Mouse (Mus musculus) c-Kit-positive CD71-positive TER-119-negative erythroid progenitor cells, embryonic 14.5 days (primary cell): ENCODE results near the gene BC035947.
"Not testable (repeated sequence)": the region's sequence is repeated elsewhere in the genome, so short reads cannot be mapped to it uniquely, and the experiment has no call there.

Experiments used
- DNase-seq: peaks from one replicate; pipeline ENCODE4 v3.0.0-alpha.2; 2013; ENCODE audit warnings: low read depth

BC035947 gene

DNA sequence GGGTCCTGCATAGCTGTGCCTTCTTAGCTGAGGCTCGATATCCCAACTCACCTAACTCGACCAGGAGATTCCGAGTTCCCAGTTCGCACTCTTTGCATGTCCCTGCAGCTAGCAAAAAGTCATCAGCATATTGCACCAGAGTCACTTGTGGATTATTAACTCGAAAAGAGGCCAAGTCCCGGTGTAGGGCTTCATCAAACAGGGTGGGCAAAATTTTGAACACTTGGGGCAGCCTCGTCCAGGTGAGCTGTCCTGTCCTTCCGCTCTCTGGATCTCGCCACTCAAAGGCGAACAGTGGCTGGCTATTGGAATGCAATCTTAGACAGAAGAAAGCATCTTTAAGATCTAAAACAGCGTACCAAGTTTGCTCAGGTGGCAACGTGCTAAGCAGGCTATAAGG lies 10.1 kb downstream of the BC035947 start:
- not testable (repeated sequence) for DNase-seq

DNA sequence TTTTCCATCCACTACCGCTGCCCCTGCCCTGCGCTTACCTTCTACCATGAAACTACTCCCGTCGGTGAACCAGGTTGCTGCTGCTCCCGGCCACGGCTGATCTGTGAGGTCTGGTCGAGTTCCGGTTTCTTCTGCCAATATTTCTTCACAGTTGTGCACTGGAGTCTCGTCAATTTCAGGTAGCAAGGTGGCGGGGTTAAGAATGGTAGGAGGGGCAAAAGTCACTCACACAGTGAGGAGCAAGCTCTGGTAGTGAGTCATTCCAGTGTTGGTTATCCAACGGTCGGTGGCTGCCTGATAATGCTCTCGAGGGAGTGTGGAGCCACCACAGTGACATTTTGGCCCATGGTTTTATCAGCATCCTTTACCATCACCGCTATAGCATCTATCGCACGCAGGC lies 10.9 kb downstream of the BC035947 start:
- no peak for DNase-seq

DNA sequence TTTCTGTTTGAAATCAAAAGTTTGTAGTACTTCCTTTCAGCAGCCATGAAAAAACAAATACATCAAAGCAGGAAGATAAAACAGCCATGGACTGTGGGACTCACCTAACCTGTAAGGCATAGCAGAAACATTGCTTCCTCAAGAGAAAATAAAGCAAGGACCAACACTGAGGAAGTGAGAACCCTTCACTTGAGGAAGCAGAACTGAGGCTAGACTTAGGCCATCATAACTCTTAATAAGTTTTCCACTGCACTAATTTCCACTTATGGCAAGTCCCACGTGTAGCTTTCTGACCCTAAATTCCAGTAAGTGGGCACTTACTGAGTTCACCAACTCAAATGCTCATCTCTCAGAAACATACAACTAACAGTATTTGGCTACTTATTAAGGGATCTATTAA lies 21.8 kb downstream of the BC035947 start:
- no peak for DNase-seq

DNA sequence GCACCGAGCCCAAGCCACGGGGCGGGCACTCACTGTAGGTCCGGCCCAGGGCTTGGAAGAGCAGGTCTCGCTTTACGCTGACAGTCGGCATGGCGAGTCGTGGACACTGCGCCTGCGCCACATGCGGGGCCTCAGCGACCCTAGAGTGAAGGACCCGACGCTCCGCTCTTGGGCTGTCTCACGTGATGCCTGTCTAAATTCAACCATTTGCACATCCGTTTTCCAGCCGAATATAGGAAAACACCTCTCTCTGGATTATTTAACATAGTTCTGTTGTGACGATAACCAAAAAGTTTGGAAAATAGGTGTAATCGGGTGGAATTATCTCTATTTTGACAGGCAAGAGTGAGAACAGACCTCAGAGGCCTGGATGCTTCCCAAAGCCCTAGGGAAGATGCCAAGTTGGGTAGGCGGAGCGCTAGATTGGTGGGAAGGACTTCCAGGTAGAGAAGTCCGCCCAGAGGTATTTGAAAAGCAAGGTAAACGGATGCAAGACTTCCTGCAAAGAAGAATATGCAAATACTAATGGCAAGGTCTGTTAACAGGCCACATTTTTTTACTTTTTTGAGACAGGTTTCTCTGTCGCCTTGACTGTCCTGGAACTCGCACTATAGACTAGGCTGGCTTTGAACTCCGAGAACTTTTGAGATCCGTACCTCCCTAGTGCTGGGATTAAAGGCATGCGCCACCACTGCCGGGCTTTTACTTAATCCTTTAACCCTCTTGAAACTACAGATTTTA lies 23.0 kb downstream of the BC035947 start, which contains the start of gene Farsb:
Gene Farsb, minus strand, starts transcription at position 146 of the 741 bp plus-strand sequence.
- peak; percentile 82 for DNase-seq

DNA sequence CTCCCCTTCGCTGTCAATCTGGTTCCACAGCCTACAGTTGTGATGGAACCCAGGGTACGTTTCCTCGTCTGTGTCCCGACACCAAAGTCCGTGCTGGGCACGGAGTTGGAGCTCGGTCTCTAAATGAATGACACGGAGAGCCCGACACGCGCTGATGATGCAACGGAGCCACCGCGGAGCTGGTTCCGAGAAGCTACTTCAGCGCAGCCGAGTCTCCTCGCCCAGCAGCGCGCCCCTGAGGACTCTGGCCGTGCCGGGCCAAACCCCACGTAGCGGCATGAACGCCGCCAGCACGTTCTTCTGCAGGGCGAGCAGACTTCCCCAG lies 23.6 kb downstream of the BC035947 start:
- DNase-seq: no peak

DNA sequence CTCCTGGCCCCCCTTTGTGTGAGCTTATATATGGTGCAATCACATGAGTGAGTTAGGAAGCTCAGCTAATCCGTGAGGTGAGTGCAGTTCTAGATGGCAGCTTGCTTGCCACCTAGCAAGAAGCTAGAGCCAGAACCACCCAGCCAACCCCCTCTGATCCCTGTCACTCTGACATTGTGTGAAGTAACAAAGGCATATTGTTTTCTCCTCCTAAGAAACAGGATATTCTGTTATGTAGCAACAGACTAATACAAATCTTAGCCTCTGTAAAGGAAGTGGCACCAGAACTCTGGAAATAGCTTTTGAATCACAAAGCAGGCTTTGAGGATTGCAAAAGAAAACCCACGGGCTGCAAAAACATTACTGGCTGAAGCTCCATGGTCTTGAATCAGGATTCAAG lies 27.6 kb downstream of the BC035947 start:
- no peak for DNase-seq

DNA sequence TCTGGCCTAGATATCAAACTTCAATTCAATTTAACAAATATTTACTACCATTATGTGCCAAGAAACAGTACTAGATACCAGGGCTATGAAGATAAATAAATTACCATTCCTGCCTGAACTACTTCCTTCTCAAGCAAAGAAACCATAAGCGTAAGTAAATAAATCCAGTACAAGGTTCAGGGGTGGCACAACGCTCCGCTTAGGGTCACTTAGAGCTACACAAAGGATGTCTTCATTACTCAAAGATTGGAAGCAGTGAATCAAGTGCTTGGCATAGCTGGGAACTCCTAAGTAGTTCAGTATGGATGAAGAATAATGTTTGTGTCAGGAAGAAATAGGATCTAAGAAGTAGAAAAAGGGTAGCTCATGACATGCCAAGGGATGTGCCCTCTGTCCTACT lies 28.5 kb downstream of the BC035947 start:
- no peak for DNase-seq

DNA sequence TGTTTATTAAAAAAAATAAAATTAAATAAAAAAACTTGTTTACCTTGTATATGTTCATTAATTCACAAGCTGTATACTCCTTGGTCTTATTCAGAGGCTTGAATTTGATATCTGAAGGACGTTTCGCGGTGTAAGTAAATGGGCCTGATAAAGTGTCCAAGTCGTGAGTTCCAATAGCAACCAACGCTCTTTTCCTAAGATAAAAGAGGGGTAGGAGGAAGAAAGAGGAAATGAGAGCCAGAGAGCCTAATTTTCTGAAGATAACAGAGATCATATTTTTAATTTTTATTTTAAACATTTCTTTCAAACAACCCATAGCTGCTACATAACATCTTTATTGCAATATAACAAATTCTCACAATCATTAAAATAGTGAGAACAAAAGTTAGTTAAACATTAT lies 39.5 kb downstream of the BC035947 start:
- no peak for DNase-seq

DNA sequence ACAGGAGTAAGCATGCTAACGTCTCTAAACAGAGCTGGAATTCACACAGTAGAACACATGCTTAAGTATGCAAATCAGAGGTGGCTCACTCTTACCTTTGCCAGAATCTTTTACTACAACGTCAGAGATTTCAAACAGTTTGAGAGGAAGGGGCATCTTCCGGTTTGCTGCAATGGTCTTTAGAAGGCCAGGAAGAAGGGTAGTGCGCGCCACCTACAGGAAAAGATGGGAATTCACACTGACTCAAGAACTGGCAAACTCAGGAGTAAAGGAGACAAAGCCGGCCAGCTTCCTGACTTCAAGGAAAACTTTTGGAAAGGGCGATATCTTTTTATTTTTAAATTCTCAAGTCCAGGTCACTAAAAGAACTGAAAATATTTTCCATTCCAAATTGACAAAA lies 57.3 kb downstream of the BC035947 start:
- peak; percentile 7 for DNase-seq

DNA sequence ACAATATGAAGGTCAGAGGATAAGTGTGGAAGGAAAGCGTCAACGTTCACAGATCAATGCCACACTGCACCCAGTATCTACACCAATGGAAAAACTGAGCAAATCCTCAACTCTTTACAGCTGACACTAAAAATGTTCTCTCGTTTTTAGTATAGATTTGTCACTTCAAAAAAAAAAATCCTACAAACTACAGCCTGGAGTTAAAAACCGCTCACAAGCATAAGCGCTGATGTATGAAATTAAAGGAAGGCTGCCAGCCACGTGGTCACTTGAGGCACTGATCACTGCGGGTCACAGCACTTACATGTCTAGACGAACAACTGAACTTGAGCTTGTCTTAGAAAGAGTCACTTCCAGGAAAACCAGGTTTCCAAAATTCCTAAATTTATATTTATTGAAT lies 58.1 kb downstream of the BC035947 start:
- no peak for DNase-seq

DNA sequence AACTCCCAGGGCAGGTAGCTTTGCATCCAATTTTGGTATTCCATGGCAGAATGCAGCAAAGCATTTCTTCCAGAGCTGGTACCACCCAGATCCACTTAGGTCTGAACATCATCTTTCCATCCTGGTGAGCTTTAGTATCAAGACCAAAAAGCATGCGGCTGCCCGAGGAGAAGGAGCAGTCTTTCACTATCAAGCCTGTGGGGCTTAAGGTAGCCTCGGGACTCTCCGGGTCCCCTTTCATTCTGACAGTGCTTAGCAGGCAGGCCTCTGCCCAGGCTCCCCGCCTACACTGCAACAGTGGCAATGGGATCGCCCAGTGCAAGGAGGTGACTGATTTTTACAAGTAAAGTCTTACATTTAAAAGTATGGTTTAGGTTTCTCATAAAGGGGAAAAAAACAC lies 59.4 kb downstream of the BC035947 start:
- no peak for DNase-seq

DNA sequence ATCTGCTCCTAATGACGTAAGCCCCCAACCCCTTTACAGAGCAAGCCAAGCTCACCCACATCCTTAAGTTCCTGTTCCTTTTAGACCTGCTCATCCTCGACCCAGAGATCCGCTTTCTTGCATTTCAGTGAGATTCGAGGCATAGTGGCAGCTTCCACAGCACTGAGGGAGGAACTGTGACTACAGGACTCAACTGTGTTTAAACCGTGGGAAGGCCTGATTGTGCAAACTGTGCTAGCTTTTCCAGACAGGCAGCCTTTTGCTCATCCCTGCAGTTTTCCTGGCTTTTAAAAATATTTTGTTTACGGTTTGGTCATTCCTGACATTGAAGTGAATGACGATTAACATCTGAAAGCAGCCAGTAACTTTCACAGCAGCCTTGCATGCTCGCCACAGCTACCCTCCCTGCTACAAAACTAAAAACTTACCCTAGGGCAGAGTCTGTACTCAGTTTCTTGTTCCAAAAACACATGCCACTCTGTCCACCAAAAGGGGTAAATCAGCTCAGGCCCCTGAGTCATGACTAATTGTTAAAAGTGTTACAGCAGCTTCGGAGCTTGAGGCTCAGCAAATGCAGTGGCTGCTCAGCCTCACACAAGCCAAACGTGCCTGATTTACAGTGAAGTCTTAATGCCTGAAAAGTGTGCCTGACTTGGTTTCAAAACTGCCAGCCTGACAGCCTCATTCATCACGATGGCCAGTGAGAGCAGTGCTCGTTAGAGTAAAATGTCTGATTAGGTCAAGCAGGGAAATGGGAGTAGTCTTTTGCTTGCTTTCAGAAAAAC lies 60.7 kb downstream of the BC035947 start:
- DNase-seq: no peak

DNA sequence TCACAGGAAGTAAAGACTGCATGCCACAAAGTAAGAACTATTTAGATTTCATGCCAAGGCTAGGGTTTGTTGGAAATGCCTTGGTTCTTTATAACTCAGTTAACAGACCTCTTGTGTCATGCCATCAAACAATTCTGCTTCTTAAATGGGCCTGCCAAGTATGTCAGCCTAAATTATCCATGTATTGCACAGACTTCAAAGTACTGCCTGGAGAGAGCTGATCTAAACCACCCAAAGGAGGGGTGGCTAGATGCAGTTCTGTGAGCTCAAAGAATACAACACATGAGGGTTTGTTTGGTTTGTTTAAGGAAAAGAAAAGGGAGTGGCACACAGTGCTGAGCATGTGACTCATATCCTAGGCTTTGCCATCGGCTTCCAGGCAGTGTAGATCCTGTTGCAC lies 63.9 kb downstream of the BC035947 start:
- DNase-seq: no peak
